Mouse (Mus musculus) lung, postnatal 0 days (tissue): ENCODE results near the gene Vat1. TPM values are rescaled to one million over a fixed set of nuclear protein-coding genes. Genes with fewer than 3 reads are reported as not detected.
"Not testable (repeated sequence)": the region's sequence is repeated elsewhere in the genome, so short reads cannot be mapped to it uniquely, and the experiment has no call there.

Source experiments
- ATAC-seq: fragments of 200-750 bp; cut with Nextera tagmentation; 2 replicates; pipeline ENCODE4 v1.8.0; 2017; ENCODE audit warnings: moderate library complexity
- DNase-seq: peaks from one replicate; pipeline ENCODE4 v3.0.0-alpha.2; 2016; ENCODE audit warnings: low spot score
- H3K27ac ChIP-seq: fragments of 300-500 bp; sonication (generic); 2 replicates; pipeline ENCODE4 v1.5.1; 2014; ENCODE audit warnings: antibody characterized with exemption, mild to moderate bottlenecking, low read length, mixed read lengths
- H3K27me3 ChIP-seq: fragments of 300-500 bp; sonication (generic); replicated peaks from 2 replicates; pipeline ENCODE4 v1.6.1; 2014; ENCODE audit warnings: low read length, mixed read lengths; ENCODE audit not compliant: insufficient read depth
- H3K36me3 ChIP-seq: fragments of 300-500 bp; sonication (generic); 2 replicates; pipeline ENCODE4 v1.6.1; 2014; ENCODE audit warnings: low read length, mixed read lengths; ENCODE audit not compliant: insufficient read depth
- H3K4me1 ChIP-seq: fragments of 300-500 bp; sonication (generic); 2 replicates; pipeline ENCODE4 v1.6.1; 2014; ENCODE audit warnings: antibody characterized with exemption, low read depth, low read length, mixed read lengths; ENCODE audit not compliant: insufficient read depth
- H3K4me2 ChIP-seq: fragments of 300-500 bp; sonication (generic); replicated peaks from 2 replicates; pipeline ENCODE4 v1.6.1; 2014; ENCODE audit warnings: low read depth, mild to moderate bottlenecking, low read length, moderate library complexity, mixed read lengths
- H3K4me3 ChIP-seq: fragments of 300-500 bp; sonication (generic); 2 replicates; pipeline ENCODE4 v1.5.1; 2014; ENCODE audit warnings: low read depth, low read length
- H3K9ac ChIP-seq: fragments of 300-500 bp; sonication (generic); replicated peaks from 2 replicates; pipeline ENCODE4 v1.6.1; 2014; ENCODE audit warnings: low read depth, mild to moderate bottlenecking
- H3K9me3 ChIP-seq: fragments of 300-500 bp; sonication (generic); 2 replicates; pipeline ENCODE4 v1.6.1; 2016; ENCODE audit warnings: low read length, mixed read lengths
- CTCF ChIP-seq: IDR thresholded peaks from 2 replicates; pipeline ENCODE4 v1.5.1; 2016; ENCODE audit warnings: antibody characterized with exemption, mild to moderate bottlenecking
- EP300 ChIP-seq: IDR thresholded peaks from 2 replicates; pipeline ENCODE4 v1.6.1; 2016; ENCODE audit warnings: antibody characterized with exemption, mild to moderate bottlenecking, control low read depth
- WGBS: fragments of 180-500 bp; shearing (Covaris S2); extraction: QIAGEN DNeasy Blood & Tissue Kit; methylation state at CpG from one replicate; pipeline ENCODE4 v1.1.7; 2014; 5-methylcytosine and 5-hydroxymethylcytosine counted together
- polyA plus RNA-seq: library from polyadenylated mRNA; unstranded; fragments of >200 nt; fragmentation: Nextera tagmentation; extraction: Ambion mirVana; gene quantifications from 2 replicates; pipeline ENCODE4 v1.2.1, GENCODE M21; 2015

Gene Vat1
- polyA plus RNA-seq, 1 experiment from 2014 or later, result 88.1 TPM

- no peak overlapping the region for H3K9ac ChIP-seq
- no peak overlapping the region for H3K27ac ChIP-seq
- H3K9me3 ChIP-seq, result no peaks in the 10 kb centered on the region
- no peak for DNase-seq
- H3K4me2 ChIP-seq, result no peak overlapping the region
- no peak for TF ChIP-seq EP300
- TF ChIP-seq CTCF, result no peak
- H3K36me3 ChIP-seq, result peaks cover 9% of the 10 kb centered on the region; the same call in 1 of the 2 replicates
- WGBS, result 64% methylated on average over 7 of the region's 7 CpGs
- ATAC-seq, result no peak
- H3K27me3 ChIP-seq, result no peaks in the 10 kb centered on the region
- no peaks in the 10 kb centered on the region for H3K4me1 ChIP-seq
- no peak overlapping the region for H3K4me3 ChIP-seq
Measured at GRCm38 (mm10) chr11:101455627-101456026, 10.4 kb downstream of the Vat1 start.

- no peak overlapping the region for H3K27ac ChIP-seq
Measured at GRCm38 (mm10) chr11:101454702-101455101, 11.3 kb downstream of the Vat1 start.

GRCm38 (mm10) chr11:101452093-101452774 lies 13.8 kb downstream of the Vat1 start:
- no peak for DNase-seq
- WGBS, result 52% methylated on average over 10 of the region's 10 CpGs

More at GRCm38 (mm10) chr11:101454702-101455101, 11.3 kb downstream of the Vat1 start:
- no peak overlapping the region for H3K4me2 ChIP-seq
- peaks cover 3% of the 10 kb centered on the region; the same call in 1 of the 2 replicates for H3K36me3 ChIP-seq
- DNase-seq, result no peak
- no peak for ATAC-seq
- no peak overlapping the region for H3K9ac ChIP-seq
- no peaks in the 10 kb centered on the region for H3K27me3 ChIP-seq
- H3K4me1 ChIP-seq, result 0 out of 2 replicates have a peak, but pooled peaks cover 4% of the 10 kb centered on the region
- no peak overlapping the region for H3K4me3 ChIP-seq
- WGBS, result 56% methylated on average over 6 of the region's 6 CpGs
- no peaks in the 10 kb centered on the region for H3K9me3 ChIP-seq
- no peak for TF ChIP-seq EP300
- no peak for TF ChIP-seq CTCF

GRCm38 (mm10) chr11:101451536-101451935 lies 14.5 kb downstream of the Vat1 start:
- ATAC-seq (no peak), DNase-seq (no peak)
- TF ChIP-seq CTCF, result no peak
- TF ChIP-seq EP300, result no peak
- no peaks in the 10 kb centered on the region for H3K27me3 ChIP-seq
- H3K4me1 ChIP-seq, result peaks cover 9% of the 10 kb centered on the region; the same call in 1 of the 2 replicates
- no peak overlapping the region for H3K4me2 ChIP-seq
- no peak overlapping the region for H3K9ac ChIP-seq
- no peaks in the 10 kb centered on the region for H3K9me3 ChIP-seq
- no peaks in the 10 kb centered on the region for H3K36me3 ChIP-seq
- 92% methylated on average over 10 of the region's 10 CpGs for WGBS
- no peak overlapping the region for H3K27ac ChIP-seq
- H3K4me3 ChIP-seq, result no peak overlapping the region

More at GRCm38 (mm10) chr11:101452093-101452774, 13.8 kb downstream of the Vat1 start:
- Histone ChIP-seq H3K4me3 (no peak overlapping the region), H3K4me1 (peaks cover 9% of the 10 kb centered on the region; the same call in 1 of the 2 replicates), H3K36me3 (no peaks in the 10 kb centered on the region), H3K9me3 (no peaks in the 10 kb centered on the region), H3K4me2 (no peak overlapping the region), H3K27me3 (no peaks in the 10 kb centered on the region), H3K27ac (no peak overlapping the region), H3K9ac (no peak overlapping the region)
- TF ChIP-seq EP300 (no peak), CTCF (no peak)
- no peak for ATAC-seq

- Histone ChIP-seq H3K27me3 (no peaks in the 10 kb centered on the region), H3K4me1 (peaks cover 9% of the 10 kb centered on the region; the same call in 1 of the 2 replicates), H3K4me3 (no peak overlapping the region), H3K4me2 (no peak overlapping the region), H3K36me3 (no peaks in the 10 kb centered on the region), H3K9me3 (no peaks in the 10 kb centered on the region), H3K9ac (no peak overlapping the region), H3K27ac (no peak overlapping the region)
- 79% methylated on average over 3 of the region's 3 CpGs for WGBS
- no peak for ATAC-seq
- no peak for DNase-seq
- TF ChIP-seq CTCF (peak; percentile 55), EP300 (no peak)
Measured at GRCm38 (mm10) chr11:101450394-101450793, 15.6 kb downstream of the Vat1 start.

- not testable (repeated sequence) for H3K4me3 ChIP-seq, DNase-seq, H3K36me3 ChIP-seq, H3K9ac ChIP-seq, H3K9me3 ChIP-seq, H3K4me1 ChIP-seq, H3K27me3 ChIP-seq, ATAC-seq
- Histone ChIP-seq H3K27ac (0 out of 2 replicates have a peak overlapping the region, but pooled peaks have one; percentile 91), H3K4me2 (peak overlapping the region; percentile 50; the same call in 1 of the 2 replicates)
- 70% methylated on average over 4 of the region's 4 CpGs for WGBS
Measured at GRCm38 (mm10) chr11:101449596-101449995, 16.4 kb downstream of the Vat1 start.
